Mouse (Mus musculus) inflammation-experienced regulatory T-cells, adult 6 months (primary cell): ENCODE measurements at regions not wholly inside any gene's neighbourhood (a gene's known extent, or its start where the extent isn't known, plus 50 kb on each side); places are given as distances from the start of the nearest gene placed in this dataset.

Experiments
- ATAC-seq: one replicate; pipeline ENCODE4 v1.8.0; 2017

GRCm38 (mm10) chr6:94813481-94814148, 113.7 kb upstream of the Lrig1 start:
- ATAC-seq: no peak

GRCm38 (mm10) chr6:94811846-94812245, 111.9 kb upstream of the Lrig1 start:
- no peak for ATAC-seq

DNA sequence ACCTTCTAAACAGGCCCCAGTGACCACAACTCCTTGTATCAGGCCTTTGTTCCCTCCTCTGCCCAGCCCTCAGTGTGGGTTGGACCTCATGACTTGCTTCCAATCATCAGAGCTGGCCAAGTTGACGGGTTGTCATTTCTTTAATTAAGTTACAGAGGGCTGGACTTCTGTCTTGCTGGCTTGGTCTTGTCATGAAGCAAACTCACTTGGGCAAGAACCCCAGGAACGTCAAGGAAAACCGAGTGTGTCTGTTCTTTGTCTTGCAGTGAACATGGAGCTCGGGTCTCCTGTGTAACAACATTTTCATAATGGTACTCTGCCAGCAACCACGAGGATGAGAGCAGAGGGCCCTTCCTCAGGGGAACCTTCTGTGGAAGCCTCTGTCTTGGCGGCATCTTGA, 107.3 kb upstream of the Lrig1 start:
- no peak for ATAC-seq

- no peak for ATAC-seq
Observed at GRCm38 (mm10) chr6:94806481-94807160, 106.7 kb upstream of the Lrig1 start.

- no peak for ATAC-seq
Observed at GRCm38 (mm10) chr6:94805685-94806084, 105.7 kb upstream of the Lrig1 start.

DNA sequence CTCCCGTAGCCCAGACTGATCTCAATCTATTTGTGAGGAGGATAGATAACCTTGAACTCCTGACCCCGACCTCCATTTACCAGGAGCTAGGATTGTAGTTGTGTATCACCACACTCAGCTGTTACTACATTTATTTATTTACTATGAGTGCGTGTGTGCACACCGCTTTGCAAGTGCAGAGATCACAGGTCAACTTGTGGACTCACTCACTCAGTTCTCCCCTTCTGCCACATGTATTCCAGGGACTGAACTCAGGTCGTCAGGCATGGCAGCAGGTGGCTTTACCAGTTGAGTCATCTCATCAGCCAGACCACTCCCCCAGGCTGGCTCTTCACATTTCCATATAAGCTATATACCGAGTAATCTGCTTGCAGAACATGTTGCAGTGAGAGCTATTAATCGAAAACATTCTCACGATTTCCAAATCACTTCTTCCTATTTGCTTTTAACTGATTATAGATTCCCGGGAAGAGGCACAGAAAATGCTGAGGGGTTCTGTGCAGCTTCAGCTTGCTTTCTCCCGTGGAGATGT, 104.4 kb upstream of the Lrig1 start:
- ATAC-seq: no peak

DNA sequence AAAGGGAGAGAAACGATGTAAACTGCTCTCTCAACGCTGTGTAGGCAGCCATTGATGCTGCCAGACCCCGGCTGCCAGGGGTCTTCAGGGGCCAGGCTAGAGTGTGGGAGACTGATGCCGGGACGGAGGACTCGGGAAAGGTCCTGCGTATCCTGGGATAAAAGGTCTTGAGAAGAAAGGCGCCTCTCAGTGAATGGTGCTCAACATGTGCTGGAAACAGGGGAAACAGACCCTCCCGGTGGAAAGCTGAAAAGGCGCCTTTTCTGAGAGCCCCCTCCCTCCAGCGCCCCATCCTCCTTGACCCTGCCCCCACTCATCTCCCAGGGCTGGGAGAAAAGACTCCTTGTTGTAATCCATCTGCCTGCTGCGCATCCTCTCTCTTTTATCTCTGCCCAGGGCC, 101.1 kb upstream of the Lrig1 start:
- no peak for ATAC-seq

DNA sequence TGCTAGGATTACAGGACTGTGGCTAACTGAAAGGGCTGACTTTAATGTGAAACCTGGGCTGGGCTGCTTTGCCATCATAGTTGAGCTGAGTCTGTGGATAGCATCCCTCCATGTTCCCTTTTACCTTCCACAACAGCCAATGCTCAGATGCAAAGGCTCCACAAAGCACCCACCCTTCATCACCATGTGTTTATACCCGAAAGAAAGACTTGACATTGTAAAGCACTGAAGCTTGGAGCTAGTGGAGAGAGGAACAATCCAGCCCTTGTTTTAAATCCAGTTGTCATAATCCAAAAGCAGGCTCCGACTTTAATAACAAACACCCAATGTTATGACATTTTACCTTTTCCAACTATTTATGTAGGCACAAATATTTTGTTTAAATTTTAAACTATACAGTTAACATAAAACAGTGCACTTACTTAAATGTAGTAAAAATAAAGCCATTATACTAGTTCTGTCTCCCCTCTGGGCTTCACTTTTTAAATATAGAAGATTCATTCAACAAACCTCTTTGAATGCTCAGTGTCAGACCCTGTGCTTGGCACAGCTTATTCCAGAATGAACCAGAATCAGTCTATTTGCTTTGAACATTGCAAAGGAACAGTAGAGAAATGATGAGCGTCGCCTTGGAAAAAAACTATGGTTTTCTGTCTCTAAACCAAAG, 98.7 kb upstream of the Lrig1 start:
- no peak for ATAC-seq

DNA sequence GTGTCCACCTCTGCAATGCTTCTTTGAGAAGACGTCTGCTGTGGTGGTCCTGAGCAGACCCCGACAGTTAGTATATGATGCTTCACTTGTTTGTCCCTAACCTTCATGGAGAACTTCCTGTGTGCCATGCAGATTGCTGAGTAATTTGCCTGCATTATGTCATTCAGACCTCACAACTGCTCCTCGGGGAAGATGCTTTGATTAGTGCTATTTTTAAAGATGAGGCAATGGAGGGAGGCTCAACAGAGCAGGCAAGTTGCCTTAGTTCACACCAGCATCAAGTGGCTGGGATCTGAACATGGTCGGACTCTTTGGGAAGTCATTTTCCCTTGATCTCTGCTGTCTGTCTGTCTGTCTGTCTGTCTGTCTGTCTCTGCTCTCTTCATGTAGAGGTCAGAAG, 95.5 kb upstream of the Lrig1 start:
- no peak for ATAC-seq

DNA sequence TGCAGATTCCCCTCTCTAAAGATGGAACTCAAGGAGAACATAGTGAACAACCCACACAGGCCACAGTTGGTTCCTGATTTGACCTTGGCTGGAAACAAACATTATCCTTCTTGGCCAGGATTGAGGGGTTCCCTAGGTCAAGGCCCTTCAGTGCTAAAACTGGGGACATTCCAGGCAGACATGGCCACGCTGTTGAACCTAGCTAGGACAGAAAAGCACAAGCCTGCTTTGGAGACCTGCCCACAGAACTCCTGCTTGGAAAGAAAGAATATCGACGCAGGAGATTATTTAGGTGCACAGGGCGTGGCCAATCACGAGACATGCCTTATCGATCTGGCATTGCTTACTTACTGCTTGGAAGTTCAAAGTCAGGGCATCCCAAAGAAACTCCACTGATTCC, 93.6 kb upstream of the Lrig1 start:
- ATAC-seq: no peak

- ATAC-seq: no peak
Observed at GRCm38 (mm10) chr6:94792312-94792711, 92.4 kb upstream of the Lrig1 start.

DNA sequence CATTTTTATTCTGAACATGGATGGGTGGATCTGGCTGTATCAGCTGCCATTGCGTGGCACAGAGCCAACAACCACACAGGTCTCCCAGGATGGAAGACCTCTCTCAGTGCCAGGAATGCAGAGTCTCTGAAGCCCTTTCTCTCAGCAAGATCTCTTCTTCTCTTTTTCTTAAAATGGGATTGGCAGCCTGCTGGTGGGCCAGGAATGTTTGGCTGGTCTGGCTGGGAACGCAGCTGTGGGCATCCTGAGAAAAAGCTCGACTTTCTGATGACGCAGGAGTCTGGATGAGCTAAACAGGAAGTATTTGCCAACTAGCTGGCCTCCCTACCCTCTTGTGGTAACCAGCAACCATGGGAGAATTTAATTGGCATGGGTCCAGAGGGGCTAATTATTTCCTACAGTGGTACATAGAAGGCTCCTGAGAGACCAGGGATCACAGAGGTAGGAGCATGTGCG, 89.4 kb upstream of the Lrig1 start:
- no peak for ATAC-seq

DNA sequence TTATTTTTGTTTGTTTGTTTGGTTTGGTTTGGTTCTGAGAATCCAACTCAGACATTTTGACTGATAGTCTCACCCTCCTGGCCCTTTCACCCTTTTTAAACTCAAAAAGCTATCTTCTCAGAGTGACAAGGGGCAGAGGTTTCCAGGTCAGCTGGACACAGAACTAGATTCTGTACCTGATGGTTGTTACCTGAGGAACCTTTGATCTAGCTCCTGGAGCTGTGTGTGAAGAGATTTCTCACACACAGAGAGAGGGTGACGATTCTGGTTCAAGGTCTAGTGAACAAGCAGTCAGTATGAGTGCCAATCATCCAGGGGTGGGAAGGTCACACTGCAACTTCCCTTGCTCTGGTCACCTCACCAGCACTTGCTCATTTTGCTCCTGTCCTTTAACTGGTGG, 83.5 kb upstream of the Lrig1 start:
- no peak for ATAC-seq

DNA sequence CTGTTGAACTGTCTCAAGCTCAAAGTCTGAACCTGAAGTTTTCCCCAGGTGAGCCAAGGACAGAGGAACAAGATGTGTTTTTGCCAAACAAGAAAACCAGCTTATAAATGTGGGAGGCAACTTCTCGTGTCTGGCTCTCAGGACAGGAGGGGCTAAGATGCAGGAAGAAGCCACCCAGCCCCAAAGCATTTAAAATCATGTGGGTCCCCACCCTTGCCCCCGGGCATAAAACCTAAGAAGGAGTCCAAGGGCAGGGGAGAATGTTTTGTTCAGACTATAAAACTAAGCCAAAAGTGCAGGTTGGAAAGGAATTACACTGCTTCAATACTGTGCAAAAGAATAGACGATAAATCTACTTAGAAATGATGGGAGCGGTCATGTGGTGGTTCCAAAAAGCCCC, 80.7 kb upstream of the Lrig1 start:
- no peak for ATAC-seq

- ATAC-seq: peak; percentile 77
Observed at GRCm38 (mm10) chr6:94779854-94780253, 79.9 kb upstream of the Lrig1 start.

- ATAC-seq: peak; percentile 47
Observed at GRCm38 (mm10) chr6:94779213-94779612, 79.3 kb upstream of the Lrig1 start.

- peak; percentile 62 for ATAC-seq
Observed at GRCm38 (mm10) chr6:94778797-94779196, 78.8 kb upstream of the Lrig1 start.

DNA sequence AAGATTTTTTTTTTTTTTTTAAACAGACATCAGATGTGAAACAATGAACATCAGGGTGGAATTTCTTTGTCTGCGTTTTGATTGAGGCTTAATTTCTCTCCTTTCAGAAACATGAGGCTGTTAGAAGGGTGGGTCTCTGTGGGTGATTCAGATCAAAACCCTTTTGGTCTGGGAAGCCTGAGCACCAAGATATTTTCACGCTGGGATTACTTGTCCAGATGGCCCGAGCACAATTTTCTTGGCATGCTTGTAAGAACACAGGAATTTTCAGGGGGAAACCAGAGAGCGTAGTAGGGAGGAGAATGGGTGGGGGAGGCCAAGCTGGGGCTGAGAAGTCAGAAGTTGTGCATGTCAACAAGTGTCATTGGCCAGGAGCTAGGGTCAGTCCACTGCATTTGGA, 76.6 kb upstream of the Lrig1 start:
- ATAC-seq: no peak

- ATAC-seq: no peak
Observed at GRCm38 (mm10) chr6:94774871-94775270, 74.9 kb upstream of the Lrig1 start.

DNA sequence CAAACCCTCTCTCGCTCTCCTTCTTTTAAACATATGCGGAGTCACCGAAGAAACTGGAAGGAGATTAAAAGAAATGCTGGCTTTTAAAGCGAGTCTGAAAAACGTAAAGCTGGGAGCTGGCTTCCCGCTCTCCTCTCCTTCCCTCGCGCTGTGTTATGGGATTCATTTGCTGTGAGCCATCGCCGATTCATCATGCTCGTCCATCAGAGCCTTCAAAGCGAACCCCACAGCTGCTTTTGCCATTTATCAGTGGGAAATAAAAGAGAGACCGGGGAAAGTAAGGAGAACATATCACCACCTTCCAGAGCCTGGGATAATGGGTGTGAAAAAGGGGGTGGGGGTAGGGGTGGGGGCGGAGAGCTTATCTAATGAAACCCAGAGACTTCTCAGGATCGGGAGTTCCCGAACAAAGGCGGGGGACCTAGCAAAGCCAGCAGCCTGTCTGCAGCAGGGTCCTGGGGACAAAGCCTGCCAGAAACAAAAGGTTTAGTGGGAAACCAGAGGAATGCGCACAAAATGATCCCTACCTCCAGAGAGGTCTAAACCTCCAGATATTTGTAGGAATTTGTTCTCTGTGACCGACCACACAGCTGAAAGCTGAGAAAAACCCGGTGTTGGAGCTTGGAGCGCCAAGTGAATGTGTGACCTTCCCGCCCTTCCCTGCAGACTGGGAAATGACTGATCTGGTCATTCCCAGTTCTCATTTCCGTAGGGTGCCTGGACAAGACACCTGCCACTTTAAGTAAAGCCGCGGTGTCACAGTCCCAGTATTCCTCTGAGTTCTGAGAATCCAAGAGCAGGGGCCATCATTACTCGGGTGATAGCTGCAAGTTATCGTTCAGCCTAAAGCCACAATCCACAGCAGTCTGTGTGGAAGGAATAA, 73.9 kb upstream of the Lrig1 start:
- no peak for ATAC-seq

GRCm38 (mm10) chr6:94772868-94773603, 73.1 kb upstream of the Lrig1 start:
- no peak for ATAC-seq

DNA sequence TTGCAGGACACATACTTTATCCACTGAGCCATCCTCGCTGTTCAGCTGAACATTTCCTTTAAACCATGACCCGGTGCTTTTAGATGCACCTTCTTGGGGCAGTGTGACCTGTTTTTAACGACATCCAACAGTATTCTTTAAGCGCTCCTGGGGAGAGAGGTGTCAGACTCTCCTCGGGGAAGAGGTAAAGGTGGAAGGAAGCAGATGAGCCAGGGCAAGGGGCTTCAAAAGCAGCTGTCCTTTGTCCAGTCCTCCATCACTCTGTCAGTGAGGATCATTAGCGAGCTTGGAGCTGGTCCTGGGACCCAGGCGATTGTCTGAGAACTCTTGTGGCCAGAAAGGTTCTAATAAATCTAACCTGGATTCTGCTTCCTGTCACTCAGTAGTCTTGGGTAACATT, 72.4 kb upstream of the Lrig1 start:
- ATAC-seq: no peak
